ENCODE assay signal across 8 mouse cellular contexts in genomic region chr4:135219652-135220051, GRCm38 (mm10). TPM values are rescaled to one million over a fixed set of nuclear protein-coding genes. Genes with fewer than 3 reads are reported as not detected.
A peak's percentile ranks its signal among the peaks of the same experiment; 100 is the strongest.
DNase-seq lines count a peak whose midpoint lies in the region; ATAC-seq and TF ChIP-seq lines count a peak whose summit lies in the region.

No protein-coding gene starts in this region.

- H3K36me3 ChIP-seq in forebrain, embryonic 10.5 days (replicated peaks), result peaks cover 95% of the 10 kb centered on the region
- peaks cover 83% of the 10 kb centered on the region for H3K36me3 ChIP-seq in forebrain, embryonic 13.5 days (ENCODE audit: poor library complexity, severe bottlenecking)
- peaks cover 36% of the 10 kb centered on the region for H3K36me3 ChIP-seq in forebrain, embryonic 15.5 days
- H3K36me3 ChIP-seq in hindbrain, postnatal 0 days (ENCODE audit: insufficient read depth, low read length), result peaks cover 15% of the 10 kb centered on the region; the same call in 1 of the 2 replicates

- no peak overlapping the region for H3K9ac ChIP-seq in forebrain, embryonic 13.5 days
- H3K9ac ChIP-seq in forebrain, embryonic 15.5 days (replicated peaks), result no peak overlapping the region
- no peak overlapping the region for H3K9ac ChIP-seq in hindbrain, postnatal 0 days (replicated peaks; ENCODE audit: low read length)

- H3K4me1 ChIP-seq in forebrain, embryonic 10.5 days, result peaks cover 4% of the 10 kb centered on the region; the same call in 1 of the 2 replicates
- peaks cover 15% of the 10 kb centered on the region for H3K4me1 ChIP-seq in forebrain, embryonic 13.5 days
- peaks cover 7% of the 10 kb centered on the region; the same call in 1 of the 2 replicates for H3K4me1 ChIP-seq in forebrain, embryonic 15.5 days
- no peaks in the 10 kb centered on the region for H3K4me1 ChIP-seq in hindbrain, postnatal 0 days (ENCODE audit: insufficient read depth, low read length)

- WGBS in forebrain, embryonic 10.5 days, result 67% methylated on average over 4 of the region's 4 CpGs
- WGBS in forebrain, embryonic 13.5 days, result 51% methylated on average over 4 of the region's 4 CpGs
- WGBS in forebrain, embryonic 15.5 days, result 56% methylated on average over 4 of the region's 4 CpGs
- 54% methylated on average over 4 of the region's 4 CpGs for WGBS in hindbrain, postnatal 0 days

- H3K27me3 ChIP-seq in forebrain, embryonic 10.5 days (ENCODE audit: poor library complexity, severe bottlenecking), result no peaks in the 10 kb centered on the region
- H3K27me3 ChIP-seq in forebrain, embryonic 13.5 days, result no peaks in the 10 kb centered on the region
- H3K27me3 ChIP-seq in forebrain, embryonic 15.5 days, result no peaks in the 10 kb centered on the region
- no peaks in the 10 kb centered on the region for H3K27me3 ChIP-seq in hindbrain, postnatal 0 days (ENCODE audit: insufficient read depth, low read length)

- no peaks in the 10 kb centered on the region for H3K9me3 ChIP-seq in forebrain, embryonic 10.5 days
- H3K9me3 ChIP-seq in forebrain, embryonic 13.5 days (replicated peaks), result no peaks in the 10 kb centered on the region
- H3K9me3 ChIP-seq in forebrain, embryonic 15.5 days, result no peaks in the 10 kb centered on the region
- no peaks in the 10 kb centered on the region for H3K9me3 ChIP-seq in hindbrain, postnatal 0 days (ENCODE audit: low read length)

- H3K4me3 ChIP-seq in forebrain, embryonic 10.5 days, result no peak overlapping the region
- H3K4me3 ChIP-seq in forebrain, embryonic 13.5 days, result no peak overlapping the region
- H3K4me3 ChIP-seq in forebrain, embryonic 15.5 days, result no peak overlapping the region
- H3K4me3 ChIP-seq in hindbrain, postnatal 0 days (ENCODE audit: low read length), result no peak overlapping the region

- no peak overlapping the region for H3K4me2 ChIP-seq in forebrain, embryonic 13.5 days
- H3K4me2 ChIP-seq in forebrain, embryonic 15.5 days (replicated peaks), result no peak overlapping the region
- no peak overlapping the region for H3K4me2 ChIP-seq in hindbrain, postnatal 0 days (ENCODE audit: low read depth, low read length)

- peak; percentile 89 for TF ChIP-seq CTCF in hindbrain, postnatal 0 days (IDR thresholded peaks at IDR 0.05; ENCODE audit: low read depth)

- DNase-seq in forebrain, embryonic 10.5 days (ENCODE audit: extremely low spot score, low spot score), result peak; percentile 45
- DNase-seq in brain, adult 2 months (ENCODE audit: low read depth, low spot score), result peak; percentile 87
- DNase-seq in hindbrain, postnatal 0 days (ENCODE audit: low spot score), result peak; percentile 89
- DNase-seq in left cerebral cortex, adult 11 months (ENCODE audit: low spot score), result peak; percentile 58
- peak; percentile 74 to 85 for DNase-seq in lung, postnatal 4 days
- peak; percentile 60 to 86 for DNase-seq in spleen, adult 18-20 months

- ATAC-seq in forebrain, embryonic 13.5 days, result no peak
- peak; percentile 61; the same call in 1 of the 2 replicates for ATAC-seq in forebrain, embryonic 15.5 days (replicated peaks)
- ATAC-seq in hindbrain, postnatal 0 days, result peak; percentile 69; the same call in 1 of the 2 replicates

- no peak overlapping the region for H3K27ac ChIP-seq in forebrain, embryonic 10.5 days
- H3K27ac ChIP-seq in forebrain, embryonic 13.5 days, result no peak overlapping the region
- H3K27ac ChIP-seq in forebrain, embryonic 15.5 days (replicated peaks), result no peak overlapping the region
- H3K27ac ChIP-seq in hindbrain, postnatal 0 days, result no peak overlapping the region

RNA-seq across cellular contexts. Expression of gene Clic4, which starts 53.0 kb away (rescaled TPM):
- polyA plus RNA-seq in forebrain, embryonic 10.5 days (2016; fragmentation: Nextera tagmentation; extraction: Ambion mirVana), result 210 and 227 TPM in 2 replicates
- polyA plus RNA-seq in forebrain, embryonic 13.5 days (2015; fragmentation: Nextera tagmentation; extraction: Ambion mirVana), result 146 and 153 TPM in 2 replicates
- polyA plus RNA-seq in forebrain, embryonic 15.5 days (2015; fragmentation: Nextera tagmentation; extraction: Ambion mirVana), result 114 and 116 TPM in 2 replicates
- total RNA-seq in hindbrain, postnatal 0 days (2014; rRNA removed), result 64.7 and 70.1 TPM in 2 replicates
- polyA plus RNA-seq in hindbrain, postnatal 0 days (2015; fragmentation: Nextera tagmentation; extraction: Ambion mirVana), result 57.1 and 59.7 TPM in 2 replicates
